Mouse (Mus musculus): ENCODE data around the gene Zscan22.
"Not testable (repeated sequence)": the region's sequence is repeated elsewhere in the genome, so short reads cannot be mapped to it uniquely, and the experiment has no call there.

Gene Zscan22

DNA sequence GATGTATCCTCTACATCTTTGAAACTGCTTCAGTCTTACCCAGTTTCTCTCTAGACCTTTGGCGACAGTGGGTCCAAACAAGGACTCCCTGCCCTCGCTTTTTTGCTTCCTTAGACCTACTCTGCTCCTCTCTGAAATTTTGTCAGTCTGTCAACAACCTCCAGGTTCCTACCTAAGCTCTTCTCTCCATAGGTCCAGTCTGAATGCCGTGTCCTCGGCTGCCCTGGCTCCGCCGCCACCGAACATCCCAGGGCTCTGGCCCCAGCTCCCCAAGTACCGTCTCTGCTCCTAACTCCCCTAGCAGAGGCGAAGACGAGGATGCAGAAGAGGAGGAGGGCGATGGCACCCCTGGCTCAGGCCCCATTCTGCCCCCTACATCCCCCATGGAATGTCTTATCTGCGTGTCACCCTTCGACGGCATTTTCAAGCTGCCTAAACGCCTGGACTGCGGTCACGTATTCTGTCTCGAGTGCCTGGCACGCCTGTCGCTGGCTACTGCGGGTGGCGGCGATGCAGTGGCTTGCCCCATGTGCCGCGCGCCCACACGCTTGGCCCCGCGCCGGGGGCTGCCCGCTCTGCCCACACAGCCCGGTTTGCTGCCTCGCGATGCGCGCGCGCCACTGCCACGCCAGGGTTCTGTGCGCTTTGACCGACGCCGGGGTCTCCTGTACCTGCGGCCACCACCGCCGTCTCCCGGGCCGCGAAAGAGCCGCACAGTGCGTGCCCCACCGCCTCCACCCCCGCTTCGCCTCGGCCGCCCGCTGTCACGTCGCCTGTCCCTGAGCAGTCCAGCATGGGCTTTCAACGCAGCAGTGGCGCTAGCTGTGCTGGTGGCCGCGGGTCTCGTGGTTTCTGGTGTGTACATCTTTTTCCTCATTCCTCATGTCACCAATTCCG lies 30.3 kb downstream of the Zscan22 start:
- DNase-seq (ENCODE audit: low read depth, low spot score) = no peak

GRCm38 (mm10) chr7:12933615-12934140 lies 36.1 kb downstream of the Zscan22 start:
- no peak for DNase-seq (ENCODE audit: low read depth, low spot score)

GRCm38 (mm10) chr7:12934808-12935207 lies 37.2 kb downstream of the Zscan22 start:
- no peak for DNase-seq (ENCODE audit: low read depth, low spot score)

- DNase-seq (ENCODE audit: low read depth, low spot score) = not testable (repeated sequence)
Measured at GRCm38 (mm10) chr7:12937254-12937803, 39.7 kb downstream of the Zscan22 start.

- no peak for DNase-seq (ENCODE audit: low read depth, low spot score)
Measured at GRCm38 (mm10) chr7:12940599-12940998, 43.0 kb downstream of the Zscan22 start.

- DNase-seq (ENCODE audit: low read depth, low spot score) = peak; percentile 73
Measured at GRCm38 (mm10) chr7:12943488-12943887, 45.9 kb downstream of the Zscan22 start.

- peak; percentile 98 for DNase-seq (ENCODE audit: low read depth, low spot score)
Measured at GRCm38 (mm10) chr7:12949032-12949871, 51.6 kb downstream of the Zscan22 start.

- DNase-seq (ENCODE audit: low read depth, low spot score) = peak; percentile 78
Measured at GRCm38 (mm10) chr7:12949872-12950229, 52.2 kb downstream of the Zscan22 start.

DNA sequence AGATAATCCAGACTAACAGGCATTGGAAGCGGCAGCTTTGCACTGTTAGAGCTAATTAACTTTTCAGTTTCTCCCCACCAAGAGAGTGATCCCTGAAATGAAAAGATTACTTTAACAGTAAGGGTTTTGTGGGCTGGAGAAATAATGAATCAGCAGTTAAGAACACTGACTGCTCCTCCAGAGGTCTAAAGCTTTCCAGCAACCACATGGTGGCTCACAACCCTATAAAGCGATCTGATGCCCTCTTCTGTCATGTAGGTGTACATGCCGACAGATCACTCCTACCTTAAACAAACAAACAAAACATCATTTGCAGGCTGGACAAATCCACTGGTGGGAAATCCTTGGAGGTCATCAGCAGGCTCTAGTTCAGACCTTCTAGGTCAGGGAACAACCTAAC lies 57.3 kb downstream of the Zscan22 start:
- DNase-seq (ENCODE audit: low read depth, low spot score) = peak; percentile 27

- DNase-seq (ENCODE audit: low read depth, low spot score) = no peak
Measured at GRCm38 (mm10) chr7:12957511-12957910, 59.9 kb downstream of the Zscan22 start.

All from CD4-positive, CD25-positive, alpha-beta regulatory T cell, adult 2 months (primary cell).